Mouse (Mus musculus): ENCODE measurements at regions not wholly inside any gene's neighbourhood (a gene's known extent, or its start where the extent isn't known, plus 50 kb on each side); places are given as distances from the start of the nearest gene placed in this dataset.
A peak's percentile ranks its signal among the peaks of the same experiment; 100 is the strongest.
"Not testable (repeated sequence)": the region's sequence is repeated elsewhere in the genome, so short reads cannot be mapped to it uniquely, and the experiment has no call there.

- DNase-seq, result no peak
These were observed 79.1 kb upstream of the Neurl1b start for GRCm38 (mm10) chr17:26335551-26335950.

- DNase-seq, result no peak
These were observed 78.6 kb upstream of the Neurl1b start for GRCm38 (mm10) chr17:26336011-26336410.

- DNase-seq, result no peak
These were observed 77.5 kb upstream of the Neurl1b start for GRCm38 (mm10) chr17:26337106-26337505.

- not testable (repeated sequence) for DNase-seq
These were observed 69.2 kb upstream of the Neurl1b start for GRCm38 (mm10) chr17:26345436-26345835.

- no peak for DNase-seq
These were observed 66.5 kb upstream of the Neurl1b start for GRCm38 (mm10) chr17:26348116-26348515.

- DNase-seq, result no peak
These were observed 64.9 kb upstream of the Neurl1b start for GRCm38 (mm10) chr17:26349741-26350140.

GRCm38 (mm10) chr17:26350216-26350615 lies 64.4 kb upstream of the Neurl1b start:
- DNase-seq, result no peak

GRCm38 (mm10) chr17:26351991-26352390 lies 62.6 kb upstream of the Neurl1b start:
- no peak for DNase-seq

- DNase-seq, result no peak
These were observed 61.9 kb upstream of the Neurl1b start for GRCm38 (mm10) chr17:26352712-26353111.

GRCm38 (mm10) chr17:26354431-26354830 lies 60.2 kb upstream of the Neurl1b start:
- DNase-seq, result no peak

- DNase-seq, result peak in 1 of 2 experiments; percentile 2
These were observed 59.3 kb upstream of the Neurl1b start for GRCm38 (mm10) chr17:26355301-26355700.

- peak in 1 of 2 experiments; percentile 3 for DNase-seq
These were observed 57.7 kb upstream of the Neurl1b start for GRCm38 (mm10) chr17:26356906-26357305.

- DNase-seq, result peak; percentile 79 to 85
These were observed 56.8 kb upstream of the Neurl1b start for GRCm38 (mm10) chr17:26357784-26358183.

- DNase-seq, result peak in 1 of 2 experiments; percentile 40
These were observed 53.9 kb upstream of the Neurl1b start for GRCm38 (mm10) chr17:26360711-26361110.

- DNase-seq, result peak in 1 of 2 experiments; percentile 1
These were observed 53.2 kb upstream of the Neurl1b start for GRCm38 (mm10) chr17:26361420-26361819.

- no peak for DNase-seq
These were observed 52.6 kb upstream of the Neurl1b start for GRCm38 (mm10) chr17:26361992-26362391.

GRCm38 (mm10) chr17:26362586-26363361 lies 51.9 kb upstream of the Neurl1b start:
- no peak for DNase-seq

GRCm38 (mm10) chr17:26363853-26364532 lies 50.6 kb upstream of the Neurl1b start:
- DNase-seq, result no peak
